Mouse (Mus musculus): ENCODE data around the gene Rasl11b. TPM values are rescaled to one million over a fixed set of nuclear protein-coding genes. Genes with fewer than 3 reads are reported as not detected.

The Rasl11b gene
- total RNA-seq, 2 experiments from 2014 or later = 62.7 to 66.1 TPM

DNA sequence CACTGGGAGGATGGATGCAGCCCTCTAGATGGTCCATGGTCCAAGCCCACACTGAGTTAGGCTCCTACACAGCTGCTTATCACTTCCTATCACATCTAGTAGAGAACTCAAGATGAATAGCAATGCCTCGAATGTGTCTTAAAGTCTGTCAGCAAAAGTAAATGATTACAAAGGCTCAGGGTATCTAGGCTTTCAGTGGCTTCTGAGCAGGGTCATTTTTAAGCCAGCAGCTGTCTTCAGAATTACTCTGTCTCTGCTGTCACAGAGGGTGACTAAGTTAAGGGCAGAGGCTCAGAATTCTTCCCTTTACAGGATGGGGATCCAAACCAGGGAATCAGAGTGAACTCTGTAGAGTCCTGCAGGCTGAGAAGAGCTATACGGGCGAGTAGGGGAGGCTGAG lies 51.9 kb downstream of the Rasl11b start:
- no peak for DNase-seq (ENCODE audit: low spot score in 2 of 2)

Other genes starting within 250 kb of the Rasl11b start
- 100 to 1,000 TPM; 125 to 130 TPM for gene Usp46, start 126.9 kb upstream of the Rasl11b start, total RNA-seq (2021)